Mouse (Mus musculus) cerebellum, adult (tissue): Measurements from ENCODE around the gene Stac3.

Source experiments
- ATAC-seq: cut with Nextera tagmentation; 2 replicates; pipeline ENCODE4 v1.9.2; 2017; ENCODE audit warnings: mild to moderate bottlenecking, moderate library complexity, mixed read lengths; ENCODE audit not compliant: insufficient number of reproducible peaks, low FRiP score, low TSS enrichment

Stac3 gene

GRCm38 (mm10) chr10:127509051-127509836 is 7.8 kb downstream of the Stac3 start:
- ATAC-seq = peak; percentile 12; the same call in 1 of the 2 replicates

- ATAC-seq = peak; percentile 7; the same call in 1 of the 2 replicates
Measured at GRCm38 (mm10) chr10:127509837-127510701, 8.6 kb downstream of the Stac3 start.

GRCm38 (mm10) chr10:127510895-127511617 is 9.6 kb downstream of the Stac3 start:
- ATAC-seq = no peak

- peak; percentile 5; the same call in 1 of the 2 replicates for ATAC-seq
Measured at GRCm38 (mm10) chr10:127511634-127512306, 10.3 kb downstream of the Stac3 start.

GRCm38 (mm10) chr10:127512307-127512666 is 10.8 kb downstream of the Stac3 start:
- ATAC-seq = 0 out of 2 replicates have a peak, but pooled peaks have one; percentile 17

- no peak for ATAC-seq
Measured at GRCm38 (mm10) chr10:127512813-127513212, 11.3 kb downstream of the Stac3 start.

- ATAC-seq = no peak
Measured at GRCm38 (mm10) chr10:127513501-127514091, 12.1 kb downstream of the Stac3 start.

GRCm38 (mm10) chr10:127514111-127514698 is 12.7 kb downstream of the Stac3 start:
- no peak for ATAC-seq

GRCm38 (mm10) chr10:127514764-127515163 is 13.3 kb downstream of the Stac3 start, which contains the start of gene Ndufa4l2:
Gene Ndufa4l2 (plus strand): TSS chr10:127514967.
- ATAC-seq = no peak

- ATAC-seq = no peak
Measured at GRCm38 (mm10) chr10:127515271-127515982, 13.9 kb downstream of the Stac3 start.

- ATAC-seq = no peak
Measured at GRCm38 (mm10) chr10:127515983-127516459, 14.5 kb downstream of the Stac3 start.

- ATAC-seq = no peak
Measured at GRCm38 (mm10) chr10:127516576-127517260, 15.2 kb downstream of the Stac3 start.

GRCm38 (mm10) chr10:127517941-127518340 is 16.5 kb downstream of the Stac3 start:
- no peak for ATAC-seq

GRCm38 (mm10) chr10:127519041-127519701 is 17.7 kb downstream of the Stac3 start:
- ATAC-seq = no peak

GRCm38 (mm10) chr10:127519903-127520713 is 18.6 kb downstream of the Stac3 start:
- ATAC-seq = no peak

GRCm38 (mm10) chr10:127520714-127521357 is 19.4 kb downstream of the Stac3 start:
- no peak for ATAC-seq
